Mouse (Mus musculus): Measurements from ENCODE around the gene Tbp.
"Not testable (repeated sequence)": the region's sequence is repeated elsewhere in the genome, so short reads cannot be mapped to it uniquely, and the experiment has no call there.

Gene Tbp

DNA sequence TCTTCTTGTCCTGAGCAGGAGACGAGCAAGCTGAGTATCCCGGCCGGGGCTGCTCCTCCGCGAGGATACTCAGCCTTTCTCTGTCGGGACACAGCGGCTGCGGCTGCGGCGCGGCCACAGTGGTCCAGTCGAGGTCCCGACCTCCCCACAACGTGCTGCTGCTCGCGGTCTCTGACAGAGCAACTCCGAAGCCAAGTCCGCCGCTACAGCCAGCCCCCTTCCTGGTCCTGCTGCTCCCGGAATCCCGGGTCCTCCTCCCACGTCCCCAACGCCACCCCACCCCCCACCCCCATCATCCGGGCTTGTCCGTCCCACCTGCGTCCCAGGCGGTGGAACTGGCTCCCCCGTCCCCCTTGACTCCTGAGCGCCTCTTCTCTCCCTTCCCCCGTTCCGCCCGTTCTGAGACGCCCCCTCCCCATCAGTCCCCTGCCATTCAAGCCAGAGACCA, 36.8 kb downstream of the Tbp start:
- DNase-seq (ENCODE audit: low read depth, low spot score): peak; percentile 25

DNA sequence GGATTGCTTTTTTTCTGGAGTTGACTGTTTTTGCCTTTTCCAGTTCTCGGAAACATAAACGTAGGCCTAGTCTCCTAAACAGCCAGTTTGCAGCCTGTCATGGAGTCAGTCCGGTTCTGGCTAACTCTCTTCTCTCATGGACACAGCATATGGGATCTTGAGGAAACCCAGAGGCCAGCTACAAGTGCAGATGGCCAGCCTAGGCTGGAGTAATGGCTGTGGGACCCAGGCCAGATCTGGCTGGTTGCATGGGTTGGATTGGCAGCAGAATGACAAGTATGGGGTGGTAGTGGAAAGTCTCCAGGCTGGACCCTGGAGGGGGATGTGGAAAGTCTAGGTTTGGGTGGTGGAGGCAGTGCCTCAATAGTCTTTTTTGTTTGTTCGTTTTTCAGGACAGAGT, 40.6 kb downstream of the Tbp start:
- no peak for DNase-seq (ENCODE audit: low read depth, low spot score)

DNA sequence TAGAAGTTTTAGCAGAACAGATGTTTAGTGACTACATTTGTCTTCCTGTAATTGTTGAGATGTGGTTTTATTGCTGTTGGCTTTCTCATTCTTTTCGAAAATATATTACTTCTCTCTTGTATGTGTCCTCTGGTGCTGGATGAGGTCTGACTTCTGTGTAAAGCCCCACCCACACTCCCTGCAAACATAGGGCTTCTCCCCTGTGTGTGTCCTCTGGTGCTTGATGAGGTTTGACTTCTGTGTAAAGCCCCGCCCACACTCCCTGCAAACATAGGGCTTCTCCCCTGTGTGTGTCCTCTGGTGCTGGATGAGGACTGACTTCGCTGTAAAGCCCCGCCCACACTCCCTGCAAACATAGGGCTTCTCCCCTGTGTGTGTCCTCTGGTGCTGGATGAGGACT, 44.2 kb downstream of the Tbp start:
- not testable (repeated sequence) for DNase-seq (ENCODE audit: low read depth, low spot score)

DNA sequence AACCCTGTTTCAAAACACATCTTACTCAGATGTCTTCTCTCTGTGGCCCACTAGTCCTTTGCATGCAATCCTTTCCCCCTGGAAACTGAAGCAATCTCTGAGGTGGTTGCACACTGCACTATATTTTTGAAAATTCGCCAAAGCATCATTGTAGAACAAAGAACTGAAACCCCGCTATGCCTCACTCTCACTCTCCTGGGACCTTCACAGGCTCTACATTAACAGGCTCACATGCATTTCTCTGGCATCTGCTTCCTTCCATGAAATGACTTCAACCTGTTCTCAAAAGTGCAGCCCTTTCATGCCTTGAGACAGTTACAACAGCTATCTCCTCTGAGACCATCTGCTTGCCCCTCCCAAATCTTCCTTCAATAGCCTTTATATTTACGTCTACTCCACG, 46.8 kb downstream of the Tbp start:
- DNase-seq (ENCODE audit: low read depth, low spot score): no peak

DNA sequence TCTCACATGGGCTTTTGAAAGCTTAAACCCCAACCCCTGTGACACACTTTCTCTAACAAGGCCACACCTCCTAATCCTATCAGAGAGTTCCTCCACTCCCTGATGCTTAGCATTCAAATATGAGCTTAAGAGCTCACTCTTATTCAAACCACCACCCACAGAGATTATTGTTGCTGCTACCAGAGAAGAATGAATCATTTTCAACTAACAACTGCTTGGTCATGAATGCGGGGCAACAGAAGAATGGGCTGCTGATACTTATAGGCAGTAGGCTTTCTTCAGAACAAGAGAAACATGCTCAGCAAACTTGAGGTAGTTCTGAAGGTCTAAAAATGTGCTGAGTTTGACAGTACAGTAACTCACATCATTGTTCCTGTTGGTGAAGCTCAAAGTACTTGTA, 50.0 kb downstream of the Tbp start:
- no peak for DNase-seq (ENCODE audit: low read depth, low spot score)

DNA sequence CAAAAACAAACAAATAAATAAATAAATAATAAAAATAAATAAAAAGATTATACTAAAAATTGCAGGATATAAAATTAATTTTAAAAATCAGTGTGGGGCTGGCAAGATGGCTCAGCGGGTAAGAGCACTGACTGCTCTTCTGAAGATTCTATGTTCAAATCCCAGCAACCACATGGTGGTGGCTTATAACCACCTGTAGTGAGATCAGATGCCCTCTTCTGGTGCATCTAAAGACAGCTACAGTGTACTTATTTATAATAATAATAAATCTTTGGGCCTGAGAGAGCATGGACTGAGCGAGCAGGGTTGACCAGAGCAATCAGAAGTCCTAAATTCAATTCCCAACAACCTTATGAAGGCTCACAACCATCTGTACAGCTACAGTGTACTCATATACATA, 60.3 kb downstream of the Tbp start:
- DNase-seq (ENCODE audit: low read depth, low spot score): peak; percentile 13

DNA sequence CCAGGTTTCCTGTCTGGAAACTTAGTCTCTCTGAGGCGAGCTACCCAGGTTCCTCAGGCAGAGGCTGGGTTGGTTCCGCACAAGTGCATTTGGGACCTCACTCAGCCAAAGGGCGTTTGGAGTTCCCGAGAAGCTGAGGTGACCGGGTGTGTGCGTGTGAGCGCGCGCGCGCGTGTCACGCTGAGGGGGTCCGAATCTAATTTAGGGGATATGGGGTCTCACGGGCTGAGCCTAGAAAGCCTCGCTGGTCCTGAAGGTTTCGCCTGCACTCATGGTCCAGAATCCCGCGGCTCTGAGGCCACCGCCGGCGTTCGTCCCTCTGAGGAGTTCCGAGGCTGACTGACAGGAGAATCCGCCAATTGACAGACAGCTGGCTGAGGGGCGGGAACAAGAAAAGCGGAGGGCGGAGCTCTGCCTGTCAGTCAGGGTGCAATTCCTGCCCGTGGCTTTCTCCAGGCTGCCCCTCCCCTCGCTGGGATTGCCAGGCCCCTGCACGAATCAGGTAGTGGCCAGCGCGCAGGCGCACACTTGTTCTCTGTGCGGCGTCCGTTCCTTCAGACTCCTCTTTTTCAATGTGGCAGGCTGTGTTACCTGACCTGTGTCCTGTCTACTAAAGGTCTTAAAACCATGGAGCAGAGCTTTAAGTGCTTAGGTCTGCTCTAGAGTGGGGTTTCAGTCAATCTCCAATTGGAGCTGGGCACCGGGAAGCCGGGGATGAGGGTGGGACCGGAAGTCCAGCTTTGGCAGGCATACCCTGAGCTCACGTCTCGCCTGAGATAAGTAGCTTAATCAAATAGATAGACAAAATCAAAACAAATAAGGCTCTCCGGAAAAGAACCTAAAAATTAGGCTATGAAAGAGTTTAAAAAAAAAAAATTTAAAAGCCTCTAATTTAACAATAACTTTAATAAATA, 64.6 kb downstream of the Tbp start, which contains the start of gene Prdm9:
Gene Prdm9 (minus strand): TSS at position 341 of the 914 bp plus-strand sequence.
- DNase-seq (ENCODE audit: low read depth, low spot score): peak; percentile 98

DNA sequence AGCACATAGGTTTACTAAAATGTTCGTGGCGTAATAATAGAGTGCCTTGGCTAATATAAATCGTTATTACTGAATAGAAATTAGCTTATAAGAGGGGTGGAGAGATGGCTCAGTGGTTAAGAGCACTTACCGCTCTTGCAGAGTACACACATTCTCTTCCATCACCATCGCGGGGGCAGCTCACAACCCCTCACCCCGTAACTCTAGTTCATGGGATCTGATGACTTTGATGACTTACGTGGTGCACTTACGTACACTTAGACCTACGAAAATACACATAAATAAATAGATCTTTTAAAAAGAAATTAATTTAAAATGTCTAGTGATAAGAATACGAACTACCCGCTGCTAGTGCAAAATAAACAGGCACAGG, 65.2 kb downstream of the Tbp start:
- peak; percentile 24 for DNase-seq (ENCODE audit: low read depth, low spot score)

DNA sequence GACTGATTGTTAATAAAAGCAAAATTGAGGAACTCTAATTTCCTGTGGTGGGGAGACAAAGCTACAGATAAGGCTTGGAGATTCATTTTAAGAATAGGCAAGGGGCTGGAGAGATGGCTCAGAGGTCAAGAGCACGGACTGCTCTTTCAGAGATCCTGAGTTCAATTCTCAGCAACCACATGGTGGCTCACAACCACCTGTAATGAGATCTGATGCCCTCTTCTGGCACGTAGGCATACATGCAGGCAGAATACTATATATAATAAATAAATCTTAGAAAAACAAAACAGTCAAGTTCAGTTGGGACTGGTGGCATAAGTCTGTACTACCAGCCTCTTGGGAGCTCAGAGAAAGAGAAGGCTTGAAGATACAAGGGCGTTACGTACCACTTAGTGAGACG, 67.2 kb downstream of the Tbp start:
- DNase-seq (ENCODE audit: low read depth, low spot score): peak; percentile 15

DNA sequence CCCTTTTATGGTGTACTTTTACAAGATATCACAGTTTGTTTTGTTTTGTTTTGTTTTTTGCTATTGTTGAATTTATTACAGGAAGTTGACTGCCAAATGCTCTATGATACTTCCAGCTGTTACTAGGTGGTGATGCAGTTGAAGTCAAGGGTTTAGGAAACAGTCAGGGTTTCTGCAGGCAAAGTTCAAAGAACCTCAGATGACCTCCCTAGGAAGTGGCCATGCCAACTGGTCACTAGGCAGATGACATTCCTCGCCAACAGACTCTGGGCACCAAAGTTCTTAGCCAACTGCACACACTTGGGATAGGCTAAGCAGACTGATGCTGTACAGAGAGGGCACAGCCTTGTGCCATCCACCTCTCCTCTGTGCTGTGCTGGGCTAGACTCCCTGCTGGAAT, 75.4 kb downstream of the Tbp start:
- no peak for DNase-seq (ENCODE audit: low read depth, low spot score)

DNA sequence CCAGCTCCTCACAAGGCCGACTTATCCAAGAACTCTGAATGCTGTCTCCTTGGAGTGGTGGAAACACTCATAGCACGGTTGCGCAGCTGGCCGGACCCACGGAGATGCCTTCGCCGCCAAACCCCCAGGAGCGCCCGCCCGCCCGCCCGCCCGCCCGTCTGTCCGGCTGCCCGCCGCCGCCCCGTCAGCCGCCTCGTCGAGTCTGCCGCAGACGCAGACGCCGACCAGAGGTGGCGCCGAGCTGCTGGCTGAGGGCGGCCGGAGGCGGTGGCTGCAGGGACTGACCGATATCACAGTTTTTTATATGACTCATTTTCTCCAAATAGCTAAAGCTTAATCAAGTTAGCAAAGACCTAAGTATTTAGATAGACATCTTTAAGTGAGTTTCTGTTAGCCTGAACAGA, 77.6 kb downstream of the Tbp start:
- DNase-seq (ENCODE audit: low read depth, low spot score): peak; percentile 22

All from CD4-positive, CD25-positive, alpha-beta regulatory T cell, adult 2 months (primary cell).